Mouse (Mus musculus) CH12.LX (cell line): ENCODE measurements around the gene Traip. TPM values are rescaled to one million over a fixed set of nuclear protein-coding genes. Genes with fewer than 3 reads are reported as not detected.

Experiments used
- DNase-seq: peaks from one replicate; pipeline ENCODE4 v3.0.0-alpha.2; 2013; ENCODE audit errors: extremely low read depth
- H3K27ac ChIP-seq: 2 replicates; pipeline ENCODE4 v1.5.1; 2012; ENCODE audit warnings: low read depth, mild to moderate bottlenecking, control low read depth, moderate library complexity; ENCODE audit not compliant: insufficient read depth
- H3K27me3 ChIP-seq: replicated peaks from 2 replicates; pipeline ENCODE3; 2012; ENCODE audit warnings: inconsistent platforms
- H3K36me3 ChIP-seq, 2 experiments: replicated peaks in 1 of 2; 2 replicates each; pipeline versions ENCODE3 to v1.6.1; 2012; ENCODE audit warnings: inconsistent platforms in 1 of 2, low read length in 1 of 2, mild to moderate bottlenecking in 1 of 2, mixed read lengths in 1 of 2, moderate library complexity in 1 of 2; ENCODE audit not compliant: control insufficient read depth in 1 of 2, insufficient read depth in 1 of 2
- H3K4me1 ChIP-seq, 2 experiments: 2 replicates each; pipeline ENCODE4 v1.6.1; 2012; ENCODE audit warnings: inconsistent platforms in 1 of 2, moderate library complexity in 1 of 2; ENCODE audit not compliant: insufficient read depth in 2 of 2, control insufficient read depth in 1 of 2
- H3K4me2 ChIP-seq: 2 replicates; pipeline ENCODE4 v1.6.1; 2012; ENCODE audit warnings: low read depth, mild to moderate bottlenecking, control low read depth; ENCODE audit not compliant: poor library complexity, insufficient read depth, severe bottlenecking
- H3K4me3 ChIP-seq, 3 experiments: fragments of 150-350 bp in 1 of 3; sonication (generic) in 1 of 3; replicated peaks in 1 of 3; 2 replicates each; pipeline versions ENCODE3 to v1.5.1; 2011 to 2012; ENCODE audit warnings: low read depth in 2 of 3, low read length in 2 of 3, mild to moderate bottlenecking in 2 of 3, moderate library complexity in 2 of 3, control low read depth in 1 of 3, improper control_type of control experiment in 1 of 3, inconsistent platforms in 1 of 3, mixed read lengths in 1 of 3; ENCODE audit not compliant: poor library complexity in 1 of 3
- H3K79me2 ChIP-seq: replicated peaks from 2 replicates; pipeline ENCODE4 v1.6.1; 2012; ENCODE audit warnings: mild to moderate bottlenecking, moderate library complexity; ENCODE audit not compliant: control insufficient read depth, poor library complexity, insufficient read depth, severe bottlenecking; ENCODE audit errors: extremely low read depth
- H3K9ac ChIP-seq: 2 replicates; pipeline ENCODE4 v1.6.1; 2012; ENCODE audit warnings: low read depth, mild to moderate bottlenecking, control low read depth, moderate library complexity; ENCODE audit not compliant: insufficient read depth
- H3K9me3 ChIP-seq: replicated peaks from 2 replicates; pipeline ENCODE3; 2012; ENCODE audit warnings: low read length, inconsistent platforms, mixed read lengths
- BHLHE40 ChIP-seq: IDR thresholded peaks from 2 replicates; pipeline ENCODE4 v1.6.1; 2011; ENCODE audit warnings: mild to moderate bottlenecking, low read depth, low read length, improper control_type of control experiment
- CHD1 ChIP-seq: IDR thresholded peaks from 2 replicates; pipeline ENCODE4 v1.6.1; 2012; ENCODE audit warnings: low read depth, low read length, improper control_type of control experiment, inconsistent platforms
- CHD2 ChIP-seq: IDR thresholded peaks from 2 replicates; pipeline ENCODE4 v1.6.1; 2011; ENCODE audit warnings: low read length, improper control_type of control experiment
- CTCF ChIP-seq, 2 experiments: IDR thresholded peaks in 1 of 2; conservative IDR thresholded peaks in 1 of 2; 2 replicates each; pipeline ENCODE4 v1.5.1; 2011 to 2012; ENCODE audit warnings: low read depth in 2 of 2, low read length in 2 of 2, improper control_type of control experiment in 1 of 2, inconsistent platforms in 1 of 2, mild to moderate bottlenecking in 1 of 2, moderate library complexity in 1 of 2
- E2F4 ChIP-seq: IDR thresholded peaks from 2 replicates; pipeline ENCODE4 v1.6.1; 2011; ENCODE audit warnings: low read depth, low read length, improper control_type of control experiment; ENCODE audit not compliant: insufficient replicate concordance
- ELF1 ChIP-seq: IDR thresholded peaks from 2 replicates; pipeline ENCODE4 v1.6.1; 2014; ENCODE audit warnings: low read depth, mild to moderate bottlenecking, inconsistent platforms, low read length, improper control_type of control experiment
- EP300 ChIP-seq: IDR thresholded peaks from 2 replicates; pipeline ENCODE4 v1.6.1; 2011; ENCODE audit warnings: low read length, improper control_type of control experiment
- ETS1 ChIP-seq: conservative IDR thresholded peaks from 2 replicates; pipeline ENCODE4 v1.6.1; 2012; ENCODE audit warnings: low read depth, mild to moderate bottlenecking, inconsistent platforms, low read length, improper control_type of control experiment, moderate library complexity
- GABPA ChIP-seq: IDR thresholded peaks from 2 replicates; pipeline ENCODE4 v1.6.1; 2012; ENCODE audit warnings: low read depth, low read length, improper control_type of control experiment, inconsistent platforms; ENCODE audit not compliant: insufficient replicate concordance
- HCFC1 ChIP-seq: IDR thresholded peaks from 2 replicates; pipeline ENCODE4 v1.6.1; 2012; ENCODE audit warnings: low read depth, mild to moderate bottlenecking, inconsistent platforms, low read length, improper control_type of control experiment
- IRF4 ChIP-seq: IDR thresholded peaks from 2 replicates; pipeline ENCODE4 v1.6.1; 2014; ENCODE audit warnings: low read depth, mild to moderate bottlenecking, inconsistent platforms, low read length, improper control_type of control experiment
- JUN ChIP-seq: IDR thresholded peaks from 2 replicates; pipeline ENCODE4 v1.6.1; 2011; ENCODE audit warnings: low read depth, mild to moderate bottlenecking, low read length, improper control_type of control experiment, moderate library complexity; ENCODE audit not compliant: insufficient read depth
- JUND ChIP-seq: conservative IDR thresholded peaks from 2 replicates; pipeline ENCODE4 v1.6.1; 2011; ENCODE audit warnings: low read depth, low read length, improper control_type of control experiment
- KAT2A ChIP-seq: IDR thresholded peaks from 2 replicates; pipeline ENCODE4 v1.6.1; 2012; ENCODE audit warnings: low read length, improper control_type of control experiment, inconsistent platforms; ENCODE audit not compliant: insufficient replicate concordance
- MAFK ChIP-seq: IDR thresholded peaks from 2 replicates; pipeline ENCODE4 v1.6.1; 2011; ENCODE audit warnings: low read length, improper control_type of control experiment; ENCODE audit not compliant: insufficient replicate concordance
- MAX ChIP-seq: IDR thresholded peaks from 2 replicates; pipeline ENCODE4 v1.6.1; 2011; ENCODE audit warnings: low read length, improper control_type of control experiment
- MAZ ChIP-seq: IDR thresholded peaks from 2 replicates; pipeline ENCODE4 v1.6.1; 2012; ENCODE audit warnings: low read depth, mild to moderate bottlenecking, inconsistent platforms, low read length, improper control_type of control experiment, moderate library complexity
- MEF2A ChIP-seq: IDR thresholded peaks from 2 replicates; pipeline ENCODE4 v1.6.1; 2014; ENCODE audit warnings: low read depth, mild to moderate bottlenecking, inconsistent platforms, low read length, improper control_type of control experiment, borderline replicate concordance
- MXI1 ChIP-seq: IDR thresholded peaks from 2 replicates; pipeline ENCODE4 v1.6.1; 2011; ENCODE audit warnings: mild to moderate bottlenecking, low read depth, low read length, improper control_type of control experiment
- MYC ChIP-seq: IDR thresholded peaks from 2 replicates; pipeline ENCODE4 v1.6.1; 2011; ENCODE audit warnings: low read depth, mild to moderate bottlenecking, improper control_type of control experiment, low read length
- NELFE ChIP-seq: IDR thresholded peaks from 2 replicates; pipeline ENCODE4 v1.6.1; 2011; ENCODE audit warnings: low read depth, low read length, improper control_type of control experiment
- NRF1 ChIP-seq: IDR thresholded peaks from 2 replicates; pipeline ENCODE4 v1.6.1; 2014; ENCODE audit warnings: low read depth, mild to moderate bottlenecking, inconsistent platforms, low read length, improper control_type of control experiment, moderate library complexity
- PAX5 ChIP-seq: IDR thresholded peaks from 2 replicates; pipeline ENCODE4 v1.6.1; 2012; ENCODE audit warnings: low read length, inconsistent platforms, mixed read lengths
- POLR2A ChIP-seq: IDR thresholded peaks from 2 replicates; pipeline ENCODE4 v1.6.1; 2011; ENCODE audit warnings: low read depth, mild to moderate bottlenecking, improper control_type of control experiment, low read length
- POLR2AphosphoS2 ChIP-seq: IDR thresholded peaks from 2 replicates; pipeline ENCODE4 v1.6.1; 2011; ENCODE audit warnings: low read depth, low read length, improper control_type of control experiment
- RAD21 ChIP-seq: IDR thresholded peaks from 2 replicates; pipeline ENCODE4 v1.6.1; 2011; ENCODE audit warnings: low read depth, mild to moderate bottlenecking, low read length, improper control_type of control experiment, moderate library complexity
- RCOR1 ChIP-seq: conservative IDR thresholded peaks from 2 replicates; pipeline ENCODE4 v1.6.1; 2012; ENCODE audit warnings: low read depth, mild to moderate bottlenecking, inconsistent platforms, low read length, improper control_type of control experiment
- SIN3A ChIP-seq: IDR thresholded peaks from 2 replicates; pipeline ENCODE4 v1.6.1; 2012; ENCODE audit warnings: low read length, improper control_type of control experiment, inconsistent platforms
- SMC3 ChIP-seq: IDR thresholded peaks from 2 replicates; pipeline ENCODE4 v1.6.1; 2011; ENCODE audit warnings: low read depth, low read length, improper control_type of control experiment
- TBP ChIP-seq: conservative IDR thresholded peaks from 2 replicates; pipeline ENCODE4 v1.6.1; 2011; ENCODE audit warnings: low read depth, low read length, improper control_type of control experiment
- TCF12 ChIP-seq: IDR thresholded peaks from 2 replicates; pipeline ENCODE4 v1.6.1; 2014; ENCODE audit warnings: low read depth, mild to moderate bottlenecking, inconsistent platforms, low read length, improper control_type of control experiment
- UBTF ChIP-seq: IDR thresholded peaks from 2 replicates; pipeline ENCODE4 v1.6.1; 2012; ENCODE audit warnings: low read depth, mild to moderate bottlenecking, inconsistent platforms, low read length, improper control_type of control experiment, moderate library complexity
- USF1 ChIP-seq: IDR thresholded peaks from 2 replicates; pipeline ENCODE4 v1.6.1; 2014; ENCODE audit warnings: low read depth, mild to moderate bottlenecking, inconsistent platforms, low read length, improper control_type of control experiment
- USF2 ChIP-seq: conservative IDR thresholded peaks from 2 replicates; pipeline ENCODE4 v1.6.1; 2011; ENCODE audit warnings: low read depth, low read length, improper control_type of control experiment
- ZC3H11A ChIP-seq: IDR thresholded peaks from 2 replicates; pipeline ENCODE4 v1.6.1; 2012; ENCODE audit warnings: low read depth, mild to moderate bottlenecking, inconsistent platforms, low read length, improper control_type of control experiment
- ZKSCAN1 ChIP-seq: IDR thresholded peaks from 2 replicates; pipeline ENCODE4 v1.6.1; 2012; ENCODE audit warnings: low read depth, inconsistent platforms, low read length, improper control_type of control experiment, borderline replicate concordance
- ZMIZ1 ChIP-seq: IDR thresholded peaks from 2 replicates; pipeline ENCODE4 v1.6.1; 2012; ENCODE audit warnings: low read depth, mild to moderate bottlenecking, inconsistent platforms, low read length, improper control_type of control experiment
- ZNF384 ChIP-seq: IDR thresholded peaks from 2 replicates; pipeline ENCODE4 v1.6.1; 2012; ENCODE audit warnings: low read depth, low read length, improper control_type of control experiment, inconsistent platforms
- dilution Hi-C: fragments of 300-500 bp; cut with MboI; formaldehyde crosslinking; loops from 2 replicates; pipeline ENCODE4 v1.14.3; 2020; ENCODE audit warnings: low sequenced_read_pairs; ENCODE audit not compliant: extremely low pct_unique_long_range_greater_than_20kb, extremely low pct_ligation_motif_present
- in situ Hi-C: fragments of 300-500 bp; cut with MboI; formaldehyde crosslinking; loops from 3 replicates; pipeline ENCODE4 v1.14.3; 2019; ENCODE audit warnings: low sequenced_read_pairs, low pct_ligation_motif_present, low pct_unique_long_range_greater_than_20kb, mixed read lengths
- polyA plus RNA-seq: library from polyadenylated mRNA; unstranded; fragments of >175 nt; gene quantifications from 2 replicates; pipeline ENCODE4 v1.2.1, GENCODE M21; 2012; ENCODE audit warnings: low read depth; ENCODE audit not compliant: insufficient read length
- total RNA-seq, 2 experiments: library from RNA; depleted of rRNA; stranded (reverse); fragments of 300-350 nt in 1 of 2; fragments of >200 nt in 1 of 2; gene quantifications; 2 replicates each; pipeline ENCODE4 v1.2.3; 2012 to 2014

Gene Traip
- total and polyA plus RNA-seq, 3 experiments, result 21.6 to 33.0 (median 25.6) TPM

DNA sequence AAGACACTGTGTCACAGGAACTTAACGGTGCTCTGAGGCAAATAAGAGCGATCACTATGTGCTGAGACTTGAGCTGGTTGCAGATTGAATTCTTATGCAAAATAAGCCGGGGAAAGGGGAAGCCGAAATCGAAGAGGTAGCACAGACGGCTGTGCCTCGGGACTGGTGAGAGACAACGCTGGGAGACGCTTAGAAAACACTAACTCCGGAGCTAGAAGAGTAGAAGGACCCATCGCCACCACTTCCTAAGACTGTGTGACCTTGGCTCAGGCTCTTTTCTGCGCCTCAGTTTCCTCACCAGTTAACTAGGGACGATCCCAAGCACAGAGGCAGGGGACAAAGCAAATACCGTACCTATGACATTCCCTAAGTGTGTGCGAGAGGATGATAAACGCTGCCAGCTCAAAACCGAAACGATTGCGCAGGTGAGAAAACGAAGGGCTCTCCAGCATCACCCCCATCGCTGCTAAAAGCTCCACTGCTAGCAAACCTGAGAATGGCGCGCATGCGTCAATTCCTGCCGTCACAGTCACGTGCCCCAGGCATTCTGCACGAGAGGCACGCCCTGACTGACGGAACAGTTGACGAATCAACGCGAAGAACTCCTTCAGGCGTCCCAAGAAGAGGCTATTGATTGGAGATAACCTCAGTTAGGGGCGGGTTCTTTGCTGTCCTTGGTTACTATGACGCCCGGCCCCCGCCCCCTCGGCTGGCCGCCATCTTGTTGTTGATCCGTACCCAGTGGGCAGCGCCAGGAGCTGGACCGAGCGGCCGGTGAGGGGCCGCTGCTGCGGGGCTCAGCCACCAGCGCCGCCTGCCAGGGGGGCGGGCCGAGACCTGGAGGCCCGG, 52.2 kb downstream of the Traip start, which contains the start of gene Ip6k1:
Ip6k1 (plus strand) TSS at position 580 of the 849 bp plus-strand sequence.
- Histone ChIP-seq H3K4me2 (peak within 1 kb of the TSS; percentile 74), H3K36me3 (peaks cover 0 to 7% of the 10 kb centered on the region in 2 experiments), H3K9me3 (no peaks in the 10 kb centered on the region), H3K27ac (peak within 1 kb of the TSS; percentile 77), H3K9ac (peak within 1 kb of the TSS; percentile 97), H3K27me3 (no peaks in the 10 kb centered on the region)
- DNase-seq, result peak; percentile 100
- TF ChIP-seq ZMIZ1 (peak; percentile 80; the same call in 1 of the 2 replicates), TBP (peak; percentile 80), JUND (no peak), JUN (no peak), MEF2A (no peak), POLR2A (peak; percentile 85), E2F4 (no peak), UBTF (no peak), MAFK (peak; percentile 48; the same call in 1 of the 2 replicates), NELFE (peak; percentile 92), SMC3 (no peak), USF1 (peak; percentile 98), ZNF384 (no peak), MAZ (no peak; the same call in 1 of the 2 replicates), NRF1 (peak; percentile 91), MAX (peak; percentile 99), CTCF (conservative IDR thresholded peaks at IDR 0.05 in 1 of 2, IDR thresholded peaks at IDR 0.05 in 1 of 2; ENCODE audit: low read depth in 2 of 2, low read length in 2 of 2) (no peak), ZC3H11A (no peak), TCF12 (peak; percentile 74), GABPA (no peak), PAX5 (no peak), CHD2 (peak; percentile 88), MXI1 (no peak; the same call in 1 of the 2 replicates), MYC (no peak), CHD1 (no peak), RCOR1 (peak; percentile 19; the same call in 1 of the 2 replicates), POLR2AphosphoS2 (0 out of 2 replicates have a peak, but pooled peaks have one; percentile 54), HCFC1 (no peak), SIN3A (no peak), RAD21 (no peak), ETS1 (no peak; the same call in 1 of the 2 replicates), EP300 (peak; percentile 45; the same call in 1 of the 2 replicates), BHLHE40 (peak; percentile 100), ZKSCAN1 (no peak), ELF1 (no peak; the same call in 1 of the 2 replicates), IRF4 (peak; percentile 28; the same call in 1 of the 2 replicates), KAT2A (peak; percentile 35; the same call in 1 of the 2 replicates), USF2 (peak; percentile 98)
- TF ChIP-seq, all 38 proteins: peak for 17
- dilution Hi-C loops (no loop called here), in situ Hi-C loops (no loop called here)
- Histone ChIP-seq H3K4me3 (peak within 1 kb of the TSS; percentile 64 to 96 (median 93)), H3K79me2 (peaks cover 38% of the 10 kb centered on the region), H3K4me1 (peaks cover 0 to 30% of the 10 kb centered on the region in 2 experiments; a peak in 2 of 4 replicates)
